Mouse (Mus musculus): Measurements from ENCODE around the gene Armh2.
"Not testable (repeated sequence)": the region's sequence is repeated elsewhere in the genome, so short reads cannot be mapped to it uniquely, and the experiment has no call there.

The Armh2 gene

GRCm38 (mm10) chr13:24751396-24751795 is 10.4 kb downstream of the Armh2 start:
- in situ Hi-C loops (cut with MboI; ENCODE audit: unreplicated experiment in 2 of 2), result no loop called here

GRCm38 (mm10) chr13:24756756-24757155 is 15.7 kb downstream of the Armh2 start:
- in situ Hi-C loops (cut with MboI; ENCODE audit: unreplicated experiment in 2 of 2), result no loop called here

GRCm38 (mm10) chr13:24757820-24758564 is 17.0 kb downstream of the Armh2 start:
- in situ Hi-C loops (cut with MboI; ENCODE audit: unreplicated experiment in 2 of 2), result no loop called here

- in situ Hi-C loops (cut with MboI; ENCODE audit: unreplicated experiment in 2 of 2), result no loop called here
These were observed 18.4 kb downstream of the Armh2 start for GRCm38 (mm10) chr13:24759451-24759850.

- in situ Hi-C loops (cut with MboI; ENCODE audit: unreplicated experiment in 2 of 2), result no loop called here
These were observed 19.4 kb downstream of the Armh2 start for GRCm38 (mm10) chr13:24760351-24760870.

GRCm38 (mm10) chr13:24761083-24761402 is 20.0 kb downstream of the Armh2 start:
- in situ Hi-C loops (cut with MboI; ENCODE audit: unreplicated experiment in 2 of 2), result no loop called here

- in situ Hi-C loops (cut with MboI; ENCODE audit: unreplicated experiment in 2 of 2), result no loop called here
These were observed 20.6 kb downstream of the Armh2 start, which contains the start of gene Gmnn for GRCm38 (mm10) chr13:24761403-24762227. Gmnn (minus strand) TSS chr13:24761923.

GRCm38 (mm10) chr13:24762254-24762653 is 21.2 kb downstream of the Armh2 start:
- in situ Hi-C loops (cut with MboI; ENCODE audit: unreplicated experiment in 2 of 2), result no loop called here

GRCm38 (mm10) chr13:24767809-24768208 is 26.8 kb downstream of the Armh2 start:
- in situ Hi-C loops (cut with MboI; ENCODE audit: unreplicated experiment in 2 of 2), result not testable (repeated sequence)

GRCm38 (mm10) chr13:24771482-24771881 is 30.4 kb downstream of the Armh2 start:
- in situ Hi-C loops (cut with MboI; ENCODE audit: unreplicated experiment in 2 of 2), result not testable (repeated sequence)

GRCm38 (mm10) chr13:24776146-24776844 is 35.3 kb downstream of the Armh2 start:
- in situ Hi-C loops (cut with MboI; ENCODE audit: unreplicated experiment in 2 of 2), result loop anchor here in 1 of 2 experiments (5.0 to 25.0 kb wide), 2 partner anchors 294 to 439 kb away; partner anchors contain the start of gene Cmah

- in situ Hi-C loops (cut with MboI; ENCODE audit: unreplicated experiment in 2 of 2), result loop anchor here in 1 of 2 experiments (5.0 to 25.0 kb wide), 2 partner anchors 296 to 441 kb away; partner anchors contain the start of gene Cmah
These were observed 37.0 kb downstream of the Armh2 start for GRCm38 (mm10) chr13:24778026-24778425.

GRCm38 (mm10) chr13:24778706-24779380 is 37.8 kb downstream of the Armh2 start:
- in situ Hi-C loops (cut with MboI; ENCODE audit: unreplicated experiment in 2 of 2), result loop anchor here in 1 of 2 experiments (5.0 to 25.0 kb wide), 2 partner anchors 297 to 442 kb away; partner anchors contain the start of gene Cmah

GRCm38 (mm10) chr13:24781916-24782315 is 40.9 kb downstream of the Armh2 start:
- in situ Hi-C loops (cut with MboI; ENCODE audit: unreplicated experiment in 2 of 2), result loop anchor here in 1 of 2 experiments (25.0 kb wide), 1 partner anchor 445 kb away; the partner anchor contains the start of gene Cmah

GRCm38 (mm10) chr13:24786014-24786490 is 45.0 kb downstream of the Armh2 start:
- in situ Hi-C loops (cut with MboI; ENCODE audit: unreplicated experiment in 2 of 2), result loop anchor here in 1 of 2 experiments (25.0 kb wide), 1 partner anchor 449 kb away; the partner anchor contains the start of gene Cmah

GRCm38 (mm10) chr13:24787477-24787876 is 46.4 kb downstream of the Armh2 start:
- in situ Hi-C loops (cut with MboI; ENCODE audit: unreplicated experiment in 2 of 2), result loop anchor here in 1 of 2 experiments (25.0 kb wide), 1 partner anchor 450 kb away; the partner anchor contains the start of gene Cmah

- in situ Hi-C loops (cut with MboI; ENCODE audit: unreplicated experiment in 2 of 2), result loop anchor here in 1 of 2 experiments (25.0 kb wide), 1 partner anchor 454 kb away; the partner anchor contains the start of gene Cmah
These were observed 50.3 kb downstream of the Armh2 start for GRCm38 (mm10) chr13:24791349-24791748.

GRCm38 (mm10) chr13:24792411-24793045 is 51.5 kb downstream of the Armh2 start:
- in situ Hi-C loops (cut with MboI; ENCODE audit: unreplicated experiment in 2 of 2), result loop anchor here in 1 of 2 experiments (25.0 kb wide), 1 partner anchor 455 kb away; the partner anchor contains the start of gene Cmah

Measured in v-Abl transformed pro-B cells (cell line).